Mouse (Mus musculus) CH12.LX (cell line): ENCODE measurements around the gene Tmem170. TPM values are rescaled to one million over a fixed set of nuclear protein-coding genes. Genes with fewer than 3 reads are reported as not detected.

Source experiments
- DNase-seq: peaks from one replicate; pipeline ENCODE4 v3.0.0-alpha.2; 2013; ENCODE audit errors: extremely low read depth
- H3K27ac ChIP-seq: 2 replicates; pipeline ENCODE4 v1.5.1; 2012; ENCODE audit warnings: low read depth, mild to moderate bottlenecking, control low read depth, moderate library complexity; ENCODE audit not compliant: insufficient read depth
- H3K27me3 ChIP-seq: replicated peaks from 2 replicates; pipeline ENCODE3; 2012; ENCODE audit warnings: inconsistent platforms
- H3K36me3 ChIP-seq, 2 experiments: replicated peaks in 1 of 2; 2 replicates each; pipeline versions ENCODE3 to v1.6.1; 2012; ENCODE audit warnings: inconsistent platforms in 1 of 2, low read length in 1 of 2, mild to moderate bottlenecking in 1 of 2, mixed read lengths in 1 of 2, moderate library complexity in 1 of 2; ENCODE audit not compliant: control insufficient read depth in 1 of 2, insufficient read depth in 1 of 2
- H3K4me1 ChIP-seq, 2 experiments: 2 replicates each; pipeline ENCODE4 v1.6.1; 2012; ENCODE audit warnings: inconsistent platforms in 1 of 2, moderate library complexity in 1 of 2; ENCODE audit not compliant: insufficient read depth in 2 of 2, control insufficient read depth in 1 of 2
- H3K4me2 ChIP-seq: 2 replicates; pipeline ENCODE4 v1.6.1; 2012; ENCODE audit warnings: low read depth, mild to moderate bottlenecking, control low read depth; ENCODE audit not compliant: poor library complexity, insufficient read depth, severe bottlenecking
- H3K4me3 ChIP-seq, 3 experiments: fragments of 150-350 bp in 1 of 3; sonication (generic) in 1 of 3; replicated peaks in 1 of 3; 2 replicates each; pipeline versions ENCODE3 to v1.5.1; 2011 to 2012; ENCODE audit warnings: low read depth in 2 of 3, low read length in 2 of 3, mild to moderate bottlenecking in 2 of 3, moderate library complexity in 2 of 3, control low read depth in 1 of 3, improper control_type of control experiment in 1 of 3, inconsistent platforms in 1 of 3, mixed read lengths in 1 of 3; ENCODE audit not compliant: poor library complexity in 1 of 3
- H3K79me2 ChIP-seq: replicated peaks from 2 replicates; pipeline ENCODE4 v1.6.1; 2012; ENCODE audit warnings: mild to moderate bottlenecking, moderate library complexity; ENCODE audit not compliant: control insufficient read depth, poor library complexity, insufficient read depth, severe bottlenecking; ENCODE audit errors: extremely low read depth
- H3K9ac ChIP-seq: 2 replicates; pipeline ENCODE4 v1.6.1; 2012; ENCODE audit warnings: low read depth, mild to moderate bottlenecking, control low read depth, moderate library complexity; ENCODE audit not compliant: insufficient read depth
- H3K9me3 ChIP-seq: replicated peaks from 2 replicates; pipeline ENCODE3; 2012; ENCODE audit warnings: low read length, inconsistent platforms, mixed read lengths
- IRF4 ChIP-seq: IDR thresholded peaks from 2 replicates; pipeline ENCODE4 v1.6.1; 2014; ENCODE audit warnings: low read depth, mild to moderate bottlenecking, inconsistent platforms, low read length, improper control_type of control experiment
- JUN ChIP-seq: IDR thresholded peaks from 2 replicates; pipeline ENCODE4 v1.6.1; 2011; ENCODE audit warnings: low read depth, mild to moderate bottlenecking, low read length, improper control_type of control experiment, moderate library complexity; ENCODE audit not compliant: insufficient read depth
- JUND ChIP-seq: conservative IDR thresholded peaks from 2 replicates; pipeline ENCODE4 v1.6.1; 2011; ENCODE audit warnings: low read depth, low read length, improper control_type of control experiment
- MAX ChIP-seq: IDR thresholded peaks from 2 replicates; pipeline ENCODE4 v1.6.1; 2011; ENCODE audit warnings: low read length, improper control_type of control experiment
- MYC ChIP-seq: IDR thresholded peaks from 2 replicates; pipeline ENCODE4 v1.6.1; 2011; ENCODE audit warnings: low read depth, mild to moderate bottlenecking, improper control_type of control experiment, low read length
- POLR2A ChIP-seq: IDR thresholded peaks from 2 replicates; pipeline ENCODE4 v1.6.1; 2011; ENCODE audit warnings: low read depth, mild to moderate bottlenecking, improper control_type of control experiment, low read length
- RCOR1 ChIP-seq: conservative IDR thresholded peaks from 2 replicates; pipeline ENCODE4 v1.6.1; 2012; ENCODE audit warnings: low read depth, mild to moderate bottlenecking, inconsistent platforms, low read length, improper control_type of control experiment
- TBP ChIP-seq: conservative IDR thresholded peaks from 2 replicates; pipeline ENCODE4 v1.6.1; 2011; ENCODE audit warnings: low read depth, low read length, improper control_type of control experiment
- USF1 ChIP-seq: IDR thresholded peaks from 2 replicates; pipeline ENCODE4 v1.6.1; 2014; ENCODE audit warnings: low read depth, mild to moderate bottlenecking, inconsistent platforms, low read length, improper control_type of control experiment
- dilution Hi-C: fragments of 300-500 bp; cut with MboI; formaldehyde crosslinking; loops from 2 replicates; pipeline ENCODE4 v1.14.3; 2020; ENCODE audit warnings: low sequenced_read_pairs; ENCODE audit not compliant: extremely low pct_unique_long_range_greater_than_20kb, extremely low pct_ligation_motif_present
- in situ Hi-C: fragments of 300-500 bp; cut with MboI; formaldehyde crosslinking; loops from 3 replicates; pipeline ENCODE4 v1.14.3; 2019; ENCODE audit warnings: low sequenced_read_pairs, low pct_ligation_motif_present, low pct_unique_long_range_greater_than_20kb, mixed read lengths
- polyA plus RNA-seq: library from polyadenylated mRNA; unstranded; fragments of >175 nt; gene quantifications from 2 replicates; pipeline ENCODE4 v1.2.1, GENCODE M21; 2012; ENCODE audit warnings: low read depth; ENCODE audit not compliant: insufficient read length
- total RNA-seq, 2 experiments: library from RNA; depleted of rRNA; stranded (reverse); fragments of 300-350 nt in 1 of 2; fragments of >200 nt in 1 of 2; gene quantifications; 2 replicates each; pipeline ENCODE4 v1.2.3; 2012 to 2014

Gene Tmem170
- total and polyA plus RNA-seq, 3 experiments: 1.6 to 2.5 (median 2.4) TPM

DNA sequence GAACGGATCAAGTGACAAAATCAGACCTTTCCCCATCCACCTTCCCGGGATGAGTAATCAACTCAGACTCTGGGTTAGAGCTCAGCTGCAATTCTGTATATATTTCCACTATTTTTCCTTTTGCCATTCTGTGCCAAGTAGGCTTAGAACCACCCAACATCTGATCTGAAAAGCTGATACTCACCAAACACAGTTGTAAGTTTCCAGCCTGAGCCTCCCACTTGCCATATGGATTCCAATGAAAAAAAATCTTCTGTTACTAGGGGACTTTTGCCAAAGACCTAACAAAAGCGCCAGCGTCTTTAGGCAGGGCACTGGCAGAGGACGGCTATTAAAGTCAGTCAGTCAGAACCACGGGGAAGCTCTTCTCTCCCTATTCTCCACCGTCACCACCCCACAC, 35.0 kb upstream of the Tmem170 start:
- no peak overlapping the region for H3K9ac ChIP-seq
- H3K27me3 ChIP-seq: no peaks in the 10 kb centered on the region
- TF ChIP-seq POLR2A (no peak), MYC (no peak), MAX (no peak), USF1 (no peak)
- H3K79me2 ChIP-seq: no peaks in the 10 kb centered on the region
- H3K4me3 ChIP-seq: no peak overlapping the region
- H3K27ac ChIP-seq: no peak overlapping the region
- H3K9me3 ChIP-seq: no peaks in the 10 kb centered on the region
- dilution Hi-C loops: no loop called here
- no peak overlapping the region for H3K4me2 ChIP-seq
- H3K4me1 ChIP-seq: no peaks in the 10 kb centered on the region
- H3K36me3 ChIP-seq: no peaks in the 10 kb centered on the region
- no peak for DNase-seq
- in situ Hi-C loops: no loop called here

DNA sequence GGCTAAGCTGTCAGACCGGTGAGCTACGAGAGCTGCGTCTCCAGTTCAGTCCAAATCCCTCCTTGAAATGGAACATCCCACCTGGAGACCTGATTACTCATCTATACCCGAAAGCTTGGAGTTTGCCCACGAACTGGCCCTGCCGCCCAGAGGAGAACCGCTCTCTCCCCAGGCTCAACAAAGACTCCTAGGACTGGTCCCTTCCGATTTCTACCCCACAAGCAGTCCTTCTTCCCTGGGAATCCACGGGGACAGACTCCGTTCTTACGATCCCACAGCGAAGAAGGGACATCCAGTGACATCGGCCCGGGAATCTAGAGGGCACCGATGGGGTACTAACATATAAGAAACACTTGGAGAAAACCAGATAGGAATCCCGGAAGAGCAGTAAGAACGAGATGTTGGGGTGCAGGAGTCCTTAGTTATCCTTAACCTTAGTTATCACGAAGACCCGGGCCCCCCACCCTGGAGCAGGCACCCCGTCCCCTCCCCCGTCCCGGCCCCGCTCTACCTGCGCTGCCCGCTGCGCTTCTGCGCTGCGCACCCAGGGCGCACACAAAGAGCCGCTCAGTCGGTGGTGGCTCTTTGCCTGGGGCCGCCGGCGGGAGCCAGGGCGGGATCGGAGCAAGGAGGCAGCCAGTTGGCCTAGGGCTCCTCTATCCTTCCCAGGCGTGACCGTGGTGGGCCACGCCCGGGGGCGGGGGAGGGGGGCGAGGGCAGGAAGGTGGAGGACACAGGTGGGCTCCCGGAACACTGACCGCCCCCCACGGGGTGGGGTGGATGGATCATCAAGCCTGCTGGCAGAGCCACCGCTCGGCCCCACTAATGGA, 33.3 kb upstream of the Tmem170 start, which contains the start of gene Chst5:
TSS of gene Chst5 (minus strand) at position 827 of the 830 bp plus-strand sequence.
- Histone ChIP-seq H3K79me2 (no peaks in the 10 kb centered on the region), H3K27ac (no peak within 1 kb of the TSS), H3K36me3 (no peaks in the 10 kb centered on the region), H3K4me2 (no peak within 1 kb of the TSS), H3K4me3 (no peak within 1 kb of the TSS), H3K9me3 (no peaks in the 10 kb centered on the region), H3K27me3 (no peaks in the 10 kb centered on the region), H3K9ac (no peak within 1 kb of the TSS), H3K4me1 (peaks cover 0 to 6% of the 10 kb centered on the region in 2 experiments; a peak in 3 of 4 replicates)
- no peak for DNase-seq
- in situ Hi-C loops: no loop called here
- dilution Hi-C loops: no loop called here
- TF ChIP-seq RCOR1 (no peak), TBP (no peak)

DNA sequence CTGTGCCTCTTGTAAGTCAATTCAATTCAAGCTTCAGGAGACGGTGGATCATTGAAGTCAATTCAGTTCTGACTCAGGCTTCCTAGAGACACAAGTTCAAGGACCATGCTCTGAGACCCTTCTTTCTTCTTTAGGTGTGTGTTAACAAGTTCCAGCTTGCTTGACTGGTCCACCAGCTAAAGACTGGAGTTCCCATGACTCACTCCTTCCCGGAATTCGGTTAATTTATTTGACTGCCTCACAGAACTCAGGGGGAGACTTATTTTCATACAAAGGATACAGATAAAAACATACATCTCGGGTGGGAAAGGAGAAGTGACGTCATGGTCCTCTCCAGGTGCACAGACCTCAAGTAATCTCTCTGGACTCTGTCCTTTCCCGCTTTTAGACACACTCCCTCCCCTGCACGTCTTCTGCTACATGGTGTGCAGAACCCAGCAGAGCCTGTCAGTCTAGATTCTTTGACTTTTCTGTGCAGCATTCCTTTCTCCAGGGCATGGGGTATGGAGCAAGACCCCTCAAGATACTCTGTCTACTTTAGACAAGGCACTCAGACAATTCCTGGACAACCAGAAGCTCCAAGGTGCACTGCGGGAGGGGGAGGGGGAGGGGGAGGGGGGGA, 29.1 kb upstream of the Tmem170 start:
- DNase-seq: peak; percentile 35
- Histone ChIP-seq H3K27me3 (peaks cover 7% of the 10 kb centered on the region), H3K9ac (no peak overlapping the region), H3K36me3 (no peaks in the 10 kb centered on the region), H3K79me2 (no peaks in the 10 kb centered on the region), H3K4me2 (no peak overlapping the region), H3K9me3 (no peaks in the 10 kb centered on the region), H3K27ac (no peak overlapping the region), H3K4me1 (peaks cover 4 to 19% of the 10 kb centered on the region in 2 experiments; a peak in 3 of 4 replicates)
- in situ Hi-C loops: no loop called here
- TF ChIP-seq JUND (peak; percentile 40; the same call in 1 of the 2 replicates), JUN (peak; percentile 13; the same call in 1 of the 2 replicates), IRF4 (no peak)
- TF ChIP-seq, all 38 proteins: peak for 2
- no peak overlapping the region for H3K4me3 ChIP-seq
- dilution Hi-C loops: no loop called here
